Mouse (Mus musculus) adrenal gland, postnatal 4 days (tissue): ENCODE measurements at regions not wholly inside any gene's neighbourhood (a gene's known extent, or its start where the extent isn't known, plus 50 kb on each side); places are given as distances from the start of the nearest gene placed in this dataset.

Experiments
- DNase-seq, 2 experiments: peaks; one replicate each; pipeline ENCODE4 v3.0.0; 2021 to 2022; ENCODE audit warnings: low spot score in 2 of 2, mixed read lengths in 2 of 2

DNA sequence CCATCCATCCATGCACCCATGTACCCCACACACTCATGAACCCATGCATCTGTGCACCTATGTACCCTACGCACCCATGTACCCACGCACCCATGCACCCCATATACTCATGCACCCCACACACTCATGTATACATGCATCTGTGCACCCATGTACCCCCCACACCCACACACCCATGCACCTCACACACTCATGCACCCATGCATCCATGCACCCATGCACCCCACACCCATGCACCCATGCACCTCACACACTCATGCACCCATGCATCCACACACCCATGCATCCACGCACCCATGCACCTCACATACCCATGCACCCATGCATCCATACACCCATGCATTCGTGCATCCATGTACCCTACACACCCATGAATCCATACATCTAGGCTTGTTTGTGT is 63.6 kb downstream of the 4930564D02Rik start:
- DNase-seq, result no peak

DNA sequence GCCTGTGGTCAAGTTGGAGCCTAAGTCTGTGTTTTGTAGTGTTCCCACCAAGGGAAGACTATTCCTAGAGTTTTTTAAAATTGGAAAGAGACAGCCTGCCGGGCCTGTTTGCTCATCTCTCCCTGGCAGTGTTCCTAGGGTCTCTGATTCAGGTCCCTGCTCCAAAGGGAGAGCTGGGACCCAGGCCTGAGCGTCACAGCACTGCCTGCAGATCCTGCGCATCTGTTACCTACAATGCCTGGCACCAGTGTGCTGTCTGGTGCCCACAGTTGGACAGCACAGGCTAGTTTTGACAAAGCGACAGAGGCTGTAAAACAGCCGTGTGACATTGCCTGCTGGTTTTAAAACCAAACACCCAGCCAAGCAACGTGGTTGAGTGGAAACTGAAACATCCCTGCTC is 64.4 kb downstream of the 4930564D02Rik start:
- no peak for DNase-seq

DNA sequence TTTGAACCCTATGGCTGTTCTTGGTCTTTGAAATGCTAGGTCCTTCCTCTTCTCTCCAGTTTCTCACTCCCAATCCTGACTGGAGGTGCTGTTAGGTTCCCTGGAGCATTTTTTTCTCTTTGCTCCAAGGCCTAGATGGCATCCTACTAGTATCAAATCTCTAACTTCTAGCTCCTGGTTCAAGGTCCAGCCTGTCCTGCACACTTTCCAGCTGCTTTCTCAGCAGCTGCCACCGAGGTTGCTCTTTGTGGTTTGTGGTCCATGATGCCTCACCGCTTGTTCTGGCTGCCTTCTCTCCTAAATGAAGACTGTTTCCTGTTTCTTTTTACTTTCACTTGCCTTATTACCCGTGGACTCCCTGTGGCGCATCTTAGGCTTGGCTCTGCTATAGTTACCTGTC is 66.4 kb downstream of the 4930564D02Rik start:
- DNase-seq, result no peak

DNA sequence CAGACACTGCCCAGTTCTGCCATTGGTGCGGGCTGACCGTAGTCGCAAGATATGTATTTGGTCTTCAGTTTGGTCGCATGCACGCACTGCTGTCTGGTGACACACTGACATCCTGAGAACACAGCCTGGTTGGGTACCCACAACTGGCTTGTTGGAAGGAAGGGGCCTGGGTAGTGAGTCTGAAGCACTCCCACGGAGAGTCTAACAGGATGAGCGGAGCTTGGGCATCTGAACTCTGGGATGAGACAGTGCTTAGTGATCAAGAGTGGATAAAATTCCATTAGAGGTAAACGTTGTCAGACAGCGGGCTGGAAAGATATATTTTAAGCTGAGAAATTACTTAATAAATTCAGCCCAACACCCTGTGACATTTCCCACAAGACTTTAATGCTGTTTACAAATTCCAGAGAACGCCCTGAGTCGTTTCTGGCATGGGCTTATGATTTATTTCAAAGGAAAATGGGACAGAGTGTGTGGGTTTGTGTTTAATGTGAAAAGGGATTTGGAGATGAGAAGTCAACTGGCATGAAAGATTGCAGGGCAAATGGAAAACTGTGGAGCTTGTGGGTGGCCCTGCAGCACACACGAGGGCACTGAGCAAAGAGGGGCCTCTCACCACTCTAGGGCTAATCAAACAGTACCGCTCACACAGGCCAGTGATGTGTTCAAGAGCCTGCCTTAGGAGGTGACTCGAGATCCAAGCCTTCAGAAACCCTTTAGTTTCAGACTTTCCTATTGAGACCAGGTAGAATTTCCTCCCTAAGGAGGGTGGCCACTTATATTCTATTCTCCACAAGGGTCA is 74.7 kb downstream of the 4930564D02Rik start:
- no peak for DNase-seq

DNA sequence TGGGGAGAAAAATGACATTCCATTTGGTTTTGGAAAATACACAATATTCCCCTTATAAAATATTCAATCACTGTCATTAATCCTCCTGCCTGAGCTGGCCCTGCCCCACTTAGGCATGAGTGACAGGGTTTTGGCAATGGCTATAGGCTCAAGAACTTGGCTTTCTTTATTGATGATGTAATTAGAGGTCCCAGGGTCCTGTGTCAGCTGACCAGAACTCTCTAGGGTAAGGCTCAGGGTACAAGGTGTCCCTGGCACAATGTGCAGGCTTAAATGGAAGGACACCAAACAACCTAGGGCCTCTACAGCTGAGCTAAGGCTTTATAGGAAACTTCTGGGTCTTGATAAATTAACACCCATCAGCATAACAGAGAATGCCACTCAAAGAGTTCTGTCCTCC is 76.0 kb downstream of the 4930564D02Rik start:
- DNase-seq, result no peak

DNA sequence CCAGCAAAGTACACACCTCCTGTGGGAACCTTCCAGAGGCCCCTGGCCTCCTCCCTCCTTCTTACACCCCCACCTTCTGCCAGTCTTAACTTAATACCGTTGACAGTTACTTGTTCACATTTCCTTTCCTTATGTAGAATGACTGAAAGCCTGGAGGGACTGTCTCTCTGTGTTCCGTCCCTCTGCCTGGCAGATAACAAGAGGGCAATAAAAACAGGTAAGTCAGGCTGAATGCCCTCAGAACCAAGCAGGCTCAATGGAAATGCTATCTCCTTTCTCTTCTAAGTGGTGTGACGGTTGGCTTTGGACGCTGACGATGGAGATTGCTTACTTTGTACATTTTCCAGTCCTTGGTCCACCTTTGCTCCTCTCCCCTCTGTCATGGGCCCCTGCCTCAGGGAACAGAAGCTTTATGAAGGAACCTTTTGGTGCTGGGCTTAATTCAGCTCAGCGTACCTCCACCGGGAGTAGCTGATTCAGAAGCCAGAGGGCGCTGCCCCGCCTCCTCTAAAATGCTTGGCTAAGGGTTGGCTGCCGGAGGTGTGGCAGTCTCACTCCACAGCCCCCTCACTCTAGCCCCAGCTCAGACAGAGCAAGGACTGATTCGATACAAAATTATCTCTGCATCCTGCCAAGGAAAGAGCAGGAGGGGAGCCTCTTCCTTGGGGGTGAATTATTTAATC is 85.0 kb downstream of the 4930564D02Rik start:
- no peak for DNase-seq

DNA sequence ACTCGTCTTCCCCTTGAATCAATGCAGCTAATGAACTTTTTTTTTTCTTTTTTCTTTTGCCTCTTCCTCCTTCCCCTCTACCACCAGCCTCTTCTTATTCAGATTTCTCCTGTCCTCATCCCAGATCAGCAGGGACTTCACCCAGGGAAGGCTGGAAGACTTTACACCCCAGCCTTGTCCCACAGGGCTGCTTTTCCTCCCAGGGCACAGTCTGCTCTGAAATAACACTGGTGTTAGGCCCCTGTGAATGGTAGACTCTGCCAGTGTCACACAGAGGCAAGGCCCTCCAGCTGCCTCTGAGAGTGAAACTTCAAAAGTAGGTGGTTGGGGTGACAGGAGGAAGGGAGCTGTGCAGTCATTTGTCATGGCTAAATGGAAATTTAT is 85.5 kb downstream of the 4930564D02Rik start:
- no peak for DNase-seq

DNA sequence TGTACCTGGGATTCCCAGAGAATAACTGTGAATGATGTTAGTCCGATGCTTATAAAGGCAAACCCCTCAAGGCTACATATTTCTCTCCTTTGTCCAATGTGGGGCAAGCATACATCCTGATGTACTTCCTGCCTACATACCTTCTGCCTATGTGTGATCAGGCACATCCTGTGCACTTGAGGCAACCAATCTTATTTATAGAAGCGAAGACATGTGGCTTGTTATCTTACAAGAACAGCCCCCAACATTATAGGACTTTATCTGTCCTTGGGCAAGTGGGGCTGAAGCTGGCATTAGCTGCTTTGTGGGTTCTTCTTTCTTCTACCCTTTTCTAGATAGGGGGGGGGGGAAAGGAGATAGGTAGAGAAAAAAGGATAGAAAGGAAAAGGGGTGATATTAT is 91.7 kb downstream of the 4930564D02Rik start:
- DNase-seq, result no peak

DNA sequence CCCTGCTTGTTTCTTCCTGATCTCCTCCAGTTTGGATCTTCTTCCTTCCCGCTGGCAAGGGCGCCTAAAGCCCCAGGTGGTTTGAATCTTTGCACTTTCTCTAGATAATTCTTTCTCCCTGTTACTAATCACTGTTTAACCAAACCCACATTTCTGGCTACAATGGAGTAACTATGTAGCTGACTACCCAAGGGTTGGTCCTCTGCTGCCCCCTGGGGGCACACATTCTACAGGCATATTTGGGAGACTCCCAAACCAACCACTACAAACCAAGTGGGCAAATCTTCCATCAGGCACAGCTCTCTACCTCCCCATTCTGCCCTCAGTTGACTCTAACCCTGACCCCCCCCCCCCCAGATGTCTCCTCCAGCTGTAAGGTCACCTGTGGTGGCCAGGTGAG is 98.7 kb downstream of the 4930564D02Rik start:
- DNase-seq, result peak; percentile 34 to 59

DNA sequence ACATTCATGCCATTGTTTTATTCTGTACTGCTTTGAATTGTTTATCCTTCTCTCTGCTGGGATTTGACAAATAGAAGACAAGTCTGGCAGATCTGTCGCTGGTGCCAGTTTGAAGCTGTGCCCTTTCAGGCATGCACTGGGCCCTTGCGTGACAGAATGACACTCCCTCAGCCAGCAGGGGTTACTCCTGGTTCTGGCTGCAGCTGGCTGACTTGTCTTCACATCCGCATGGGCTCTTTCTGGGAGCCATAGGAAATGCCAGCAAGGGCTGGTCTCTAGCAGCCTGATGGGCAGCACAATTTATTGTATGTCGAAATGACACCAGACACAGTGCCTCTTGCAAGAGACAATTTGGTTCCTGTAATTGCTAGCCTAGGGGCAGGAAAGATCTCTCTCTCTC is 102.5 kb downstream of the 4930564D02Rik start:
- no peak for DNase-seq

DNA sequence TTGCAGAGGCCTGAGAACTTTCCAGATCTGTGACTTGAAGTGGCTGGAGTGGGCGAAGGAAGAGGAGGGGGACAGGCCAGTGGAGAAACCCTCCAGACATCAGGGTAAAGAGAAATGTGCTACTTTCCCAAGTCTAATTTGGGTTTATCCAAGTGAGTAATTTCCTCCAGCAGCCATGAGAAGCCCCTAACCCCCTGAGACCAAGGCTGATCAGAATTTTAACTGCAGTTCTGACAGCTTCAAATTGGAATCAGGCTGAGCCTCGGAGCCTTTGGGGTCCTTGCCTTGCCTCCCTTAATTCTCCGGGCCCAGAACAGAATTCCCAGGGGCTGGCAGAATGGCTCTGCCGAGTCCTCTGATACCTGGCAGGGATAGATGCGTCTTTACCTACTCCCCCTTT is 104.9 kb downstream of the 4930564D02Rik start:
- no peak for DNase-seq

DNA sequence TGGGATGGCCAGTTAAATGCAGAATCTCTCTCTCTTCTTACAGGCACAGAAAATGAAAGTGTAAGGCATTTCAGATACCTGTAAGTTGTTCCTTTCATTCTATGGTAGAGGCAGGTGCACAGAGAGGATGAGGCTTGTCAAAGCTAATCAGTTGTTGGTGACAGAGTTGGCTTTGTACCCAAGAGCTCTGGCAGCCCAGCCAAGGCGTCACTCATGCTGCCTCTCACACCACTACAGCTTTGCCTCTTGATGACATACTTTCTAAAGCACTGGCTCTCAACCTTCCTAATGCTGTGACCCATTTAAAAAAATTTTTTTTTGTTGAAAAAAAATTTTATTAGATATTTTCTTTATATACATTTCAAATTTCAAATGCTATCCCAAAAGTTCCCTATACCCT is 105.4 kb downstream of the 4930564D02Rik start:
- no peak for DNase-seq

DNA sequence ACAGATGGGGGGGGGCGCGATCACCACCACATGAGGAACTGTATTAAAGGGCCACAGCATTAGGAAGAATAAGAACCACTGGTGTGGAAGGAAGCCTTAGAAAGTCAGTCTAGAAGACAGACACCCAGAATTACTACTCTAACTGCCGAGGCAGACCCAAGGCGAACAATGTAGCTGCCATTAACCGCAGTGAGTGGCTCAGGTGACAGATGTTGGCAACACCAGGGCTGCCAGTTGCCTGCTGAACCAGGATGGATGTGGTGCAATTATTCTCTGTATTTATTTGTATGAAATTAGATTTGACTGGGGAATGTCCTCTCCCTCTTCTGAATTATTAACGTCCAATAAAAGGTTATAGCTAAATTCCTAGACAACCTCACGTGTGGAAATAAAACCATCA is 124.7 kb downstream of the 4930564D02Rik start:
- no peak for DNase-seq

DNA sequence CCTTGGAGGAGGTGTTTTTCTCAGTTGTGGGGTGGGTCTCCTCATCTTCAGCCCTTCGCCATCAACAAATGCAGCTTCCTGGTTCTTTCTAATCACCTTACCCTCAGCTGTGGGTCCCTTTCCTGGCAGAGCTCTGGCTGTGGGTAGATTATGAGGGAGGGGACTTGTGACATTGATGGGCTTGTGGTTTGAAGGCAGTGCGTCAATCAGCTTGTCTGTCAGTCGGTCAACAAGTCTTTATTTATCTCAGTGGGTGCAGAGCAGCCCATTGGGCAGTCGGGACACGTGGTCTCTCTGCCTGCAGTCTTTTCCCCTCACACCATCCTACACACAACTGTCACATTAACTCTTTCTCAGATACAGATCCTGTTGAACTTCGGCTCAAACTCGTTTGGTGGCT is 125.2 kb downstream of the 4930564D02Rik start:
- DNase-seq, result no peak

DNA sequence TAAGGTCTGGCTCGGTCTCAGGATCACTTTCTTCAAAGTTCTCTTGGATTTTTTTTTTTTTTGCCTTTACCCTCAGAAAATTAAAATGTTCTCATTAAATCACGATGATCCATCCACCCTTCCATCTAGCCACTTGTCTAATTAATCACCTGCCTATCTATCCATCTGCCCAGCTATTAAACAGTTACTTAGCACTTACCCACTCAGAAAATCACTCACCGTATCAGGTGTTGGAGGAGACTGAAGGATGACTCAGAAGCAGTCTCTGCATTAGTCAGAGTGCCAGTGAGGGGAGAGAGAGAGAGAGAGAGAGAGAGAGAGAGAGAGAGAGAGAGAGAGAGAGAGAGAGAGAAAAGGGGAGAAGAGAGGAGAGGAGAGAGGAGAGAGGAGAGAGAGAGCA is 134.1 kb downstream of the 4930564D02Rik start:
- DNase-seq, result no peak

DNA sequence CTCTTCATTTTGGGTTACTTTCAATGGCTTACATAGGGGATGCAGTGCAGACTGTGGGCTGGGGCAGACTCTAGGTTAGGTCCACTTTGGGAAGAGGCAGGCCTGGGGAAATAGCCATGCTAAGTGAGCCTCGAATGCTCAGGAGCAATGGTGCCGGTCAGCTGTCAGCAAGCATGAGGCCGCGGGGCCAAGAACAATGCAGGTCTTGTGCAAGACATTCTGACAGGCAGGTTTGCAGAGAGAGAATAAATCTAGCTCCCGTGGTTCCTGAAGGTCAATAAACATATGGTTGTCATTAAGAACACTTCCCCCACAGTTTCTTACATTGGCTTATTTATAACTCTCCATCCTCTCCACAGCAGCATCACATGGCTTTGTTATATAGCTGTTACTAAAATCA is 142.5 kb downstream of the 4930564D02Rik start:
- no peak for DNase-seq

DNA sequence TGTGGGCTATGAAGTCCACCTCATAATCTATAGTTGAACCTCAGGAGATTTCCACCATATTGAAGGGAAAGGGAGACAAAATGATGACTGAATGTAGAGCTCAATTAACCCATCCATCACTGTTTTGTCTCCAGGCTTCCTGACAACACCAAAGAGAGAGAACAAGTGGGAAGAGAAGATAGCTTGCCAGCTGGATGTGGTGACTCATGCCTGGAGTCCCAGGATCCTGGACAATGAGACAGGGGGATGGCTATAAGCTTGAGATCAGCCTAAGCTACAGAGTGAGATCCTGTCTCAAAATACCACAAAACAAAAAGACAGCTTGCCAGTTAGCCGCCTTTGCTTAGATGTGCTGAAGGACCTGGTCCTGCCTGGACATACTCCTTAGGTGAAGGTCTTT is 144.4 kb downstream of the 4930564D02Rik start:
- DNase-seq, result no peak

DNA sequence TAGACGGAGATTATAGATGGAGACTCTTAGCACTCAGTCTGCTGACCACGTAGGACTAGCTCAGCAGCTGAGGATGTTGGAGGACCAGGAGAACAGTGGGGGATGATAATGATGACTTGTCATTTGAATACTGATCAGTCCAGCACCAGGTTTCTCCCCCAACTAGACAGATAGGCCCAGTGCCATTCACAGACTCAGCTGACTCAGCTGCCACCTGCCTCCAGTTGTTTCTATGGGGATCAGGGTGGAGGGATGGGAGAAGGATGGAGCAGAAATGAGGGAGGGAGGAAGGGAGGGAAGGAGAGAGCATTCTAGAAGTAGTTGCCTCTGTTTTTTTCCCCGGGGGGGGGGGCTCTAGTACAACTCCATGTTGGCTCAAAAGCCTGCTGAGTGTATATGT is 145.1 kb downstream of the 4930564D02Rik start:
- no peak for DNase-seq

DNA sequence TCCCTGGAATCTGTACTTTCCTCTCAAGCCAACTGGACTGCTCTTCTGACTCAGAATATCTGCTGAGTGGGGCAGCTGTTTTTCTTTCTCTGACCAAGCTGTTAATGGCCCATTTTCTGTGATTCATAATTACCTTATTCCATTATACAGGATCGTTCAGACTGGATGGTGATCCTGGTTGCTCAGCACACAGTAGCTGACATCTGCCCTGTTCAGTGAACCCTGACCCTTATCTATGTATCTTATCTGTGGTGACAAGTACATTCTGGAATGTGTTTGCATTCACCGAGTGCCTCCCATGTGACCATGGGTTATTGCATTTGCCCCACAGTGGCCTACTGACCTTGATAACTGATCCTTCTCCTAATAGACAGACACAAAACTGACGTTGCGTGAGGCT is 148.2 kb downstream of the 4930564D02Rik start:
- no peak for DNase-seq

DNA sequence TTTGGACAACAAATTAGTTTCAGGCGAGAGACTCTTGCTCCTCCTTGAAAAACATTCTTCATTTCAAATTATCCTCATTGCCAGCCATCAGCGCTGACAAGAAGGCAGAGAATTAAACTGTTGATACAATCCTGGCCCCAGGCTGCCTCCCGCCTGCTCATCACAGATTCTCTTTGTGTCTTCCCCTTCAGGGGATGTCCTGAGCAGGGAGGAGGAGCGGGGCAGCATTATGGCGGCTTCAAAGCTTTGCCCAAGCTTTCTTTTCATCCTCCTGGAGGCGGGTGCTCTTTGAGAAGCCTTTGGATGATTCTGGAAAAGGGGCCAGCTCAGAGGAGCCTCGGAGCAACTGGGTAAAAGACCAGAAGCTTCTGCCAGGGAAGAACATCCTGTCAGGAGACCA is 149.1 kb downstream of the 4930564D02Rik start:
- DNase-seq, result no peak

DNA sequence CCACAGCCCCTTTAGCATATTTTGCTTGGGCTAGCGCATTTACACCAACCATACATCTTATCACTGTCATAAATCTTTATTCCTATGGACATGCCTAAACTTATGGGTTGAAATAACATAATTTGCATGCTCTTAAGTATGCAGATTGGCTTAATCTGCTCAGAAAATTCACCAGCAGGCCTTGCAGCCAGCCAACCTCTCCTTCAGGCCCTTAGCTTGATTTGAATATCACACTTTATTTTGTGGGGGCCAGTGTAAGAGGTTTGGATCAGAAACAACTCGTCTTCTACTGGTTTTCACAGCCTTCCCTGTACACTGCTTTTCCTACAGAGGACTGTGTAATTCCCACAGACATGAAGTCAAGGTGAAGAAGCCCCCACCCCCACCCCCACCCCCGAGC is 153.0 kb downstream of the 4930564D02Rik start:
- DNase-seq, result no peak

DNA sequence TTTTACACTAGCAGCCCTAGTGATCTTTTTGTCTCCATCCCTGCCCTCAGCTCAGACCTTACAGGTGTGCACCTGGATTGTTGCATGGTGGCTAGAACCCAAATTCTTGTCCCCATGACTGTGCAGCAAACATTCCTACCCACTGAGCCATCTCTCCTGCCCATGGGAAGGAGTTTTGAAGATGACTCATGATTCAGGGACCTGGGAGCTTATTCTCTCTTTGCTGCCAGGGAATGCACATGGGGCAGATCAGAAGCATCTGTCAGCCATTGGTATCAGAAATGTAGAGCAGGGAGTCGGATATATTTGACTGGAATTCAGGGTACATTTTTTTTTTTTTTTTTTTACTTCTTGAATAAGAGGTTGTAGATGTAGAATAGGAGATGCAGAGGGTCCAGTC is 154.0 kb downstream of the 4930564D02Rik start:
- DNase-seq, result no peak

DNA sequence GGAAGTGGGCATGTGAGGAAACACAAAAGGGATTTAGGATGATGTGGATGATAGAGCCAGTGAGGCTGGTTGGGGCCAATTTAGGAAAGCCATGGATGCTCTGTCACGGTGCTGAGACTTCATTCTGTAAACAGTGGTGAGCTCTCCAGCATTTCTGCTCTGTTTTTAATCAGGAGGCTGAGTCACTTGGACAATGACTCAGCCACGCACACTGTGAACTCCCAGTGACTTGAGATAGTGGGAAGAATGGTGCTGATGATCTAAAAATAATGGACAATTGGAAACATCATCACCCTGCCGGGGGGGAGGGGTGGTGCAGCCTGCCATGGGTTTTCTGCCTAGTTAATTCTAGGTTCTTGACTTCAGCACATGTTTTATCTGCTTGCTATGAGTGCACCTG is 156.3 kb downstream of the 4930564D02Rik start:
- no peak for DNase-seq
